ENCODE assay signal across 8 mouse cellular contexts in the genomic region with DNA sequence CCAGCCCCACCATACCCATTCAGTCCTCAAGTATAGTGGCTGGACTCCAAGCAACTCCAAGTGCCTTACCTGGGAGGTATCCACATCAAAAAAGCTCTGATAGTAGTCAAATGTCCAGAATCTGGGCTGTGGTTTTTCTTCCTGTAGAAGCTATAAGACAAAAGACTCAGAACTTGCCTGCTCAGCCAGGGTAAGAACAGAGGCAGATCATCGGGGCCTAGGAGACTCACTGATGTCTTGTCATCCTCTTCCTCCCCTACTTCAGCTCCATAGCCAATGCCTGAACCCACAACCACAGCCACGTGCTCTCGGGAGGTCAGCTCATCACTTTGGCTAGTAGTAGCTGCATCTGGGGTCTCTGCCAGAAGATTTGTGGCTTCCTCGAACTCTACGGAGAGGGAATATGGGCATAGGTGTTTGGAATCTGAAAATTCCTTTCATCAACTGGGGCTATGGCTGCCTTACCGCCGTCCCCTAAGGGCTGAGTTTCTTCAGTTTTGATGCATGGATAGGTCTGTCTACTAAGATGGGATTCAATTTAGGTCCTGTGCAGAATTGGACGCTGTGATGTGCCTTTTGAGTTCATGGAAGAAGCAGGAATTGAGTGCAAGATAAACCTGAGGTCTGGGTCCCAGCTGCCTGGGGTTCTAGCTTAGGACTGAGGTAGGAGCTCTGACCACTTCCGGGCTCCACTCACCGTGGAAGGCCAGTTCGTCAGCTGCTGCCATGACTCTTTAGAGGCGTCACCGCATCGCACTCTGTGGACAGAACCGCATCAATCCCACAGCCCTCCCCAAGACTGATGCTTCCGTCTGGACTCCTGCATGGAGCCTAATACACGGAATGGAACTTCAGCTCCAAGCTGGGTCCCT. TPM values are rescaled to one million over a fixed set of nuclear protein-coding genes. Genes with fewer than 3 reads are reported as not detected.
A peak's percentile ranks its signal among the peaks of the same experiment; 100 is the strongest.
DNase-seq lines count a peak whose midpoint lies in the region; ATAC-seq and TF ChIP-seq lines count a peak whose summit lies in the region.

No protein-coding gene starts in this region.

- peak overlapping the region; percentile 94 for H3K4me2 ChIP-seq in neural tube, embryonic 11.5 days (ENCODE audit: low read depth)
- peak overlapping the region; percentile 89 for H3K4me2 ChIP-seq in midbrain, postnatal 0 days (ENCODE audit: low read depth, low read length, poor library complexity, severe bottlenecking)

- no peak overlapping the region for H3K27ac ChIP-seq in neural tube, embryonic 11.5 days (ENCODE audit: low read depth, low read length)
- peak overlapping the region; percentile 65 for H3K27ac ChIP-seq in midbrain, postnatal 0 days (ENCODE audit: low read depth, low read length)

- H3K36me3 ChIP-seq in neural tube, embryonic 11.5 days (ENCODE audit: control insufficient read depth, insufficient read depth, low read length) = peaks cover 19% of the 10 kb centered on the region
- peaks cover 23% of the 10 kb centered on the region for H3K36me3 ChIP-seq in midbrain, postnatal 0 days (ENCODE audit: insufficient read depth, low read length)

- H3K9ac ChIP-seq in neural tube, embryonic 11.5 days (ENCODE audit: low read length) = peak overlapping the region; percentile 27
- peak overlapping the region; percentile 79 for H3K9ac ChIP-seq in midbrain, postnatal 0 days (replicated peaks; ENCODE audit: low read length, poor library complexity, severe bottlenecking)

- DNase-seq in cerebellum, adult 11 months = no peak
- DNase-seq in neural tube, embryonic 11.5 days (ENCODE audit: low spot score) = no peak
- DNase-seq in neural tube, embryonic 10.5 days (ENCODE audit: extremely low spot score, low spot score) = no peak
- no peak for DNase-seq in midbrain, postnatal 0 days (ENCODE audit: low spot score)
- DNase-seq in retina, embryonic 14.5 days (ENCODE audit: low spot score) = no peak
- no peak for DNase-seq in spleen, postnatal 14 days (ENCODE audit: low spot score in 2 of 2)

- ATAC-seq in cerebellum, adult (ENCODE audit: insufficient number of reproducible peaks, low FRiP score, low TSS enrichment) = peak; percentile 43
- no peak; the same call in 1 of the 2 replicates for ATAC-seq in neural tube, embryonic 11.5 days (ENCODE audit: insufficient read depth, low FRiP score, low TSS enrichment)
- peak; percentile 22 for ATAC-seq in inflammation-experienced regulatory T-cells, adult 6 months
- peak; percentile 75 for ATAC-seq in midbrain, postnatal 0 days (ENCODE audit: low FRiP score)

- peak overlapping the region; percentile 62 for H3K4me3 ChIP-seq in neural tube, embryonic 11.5 days (ENCODE audit: low read depth, low read length)
- H3K4me3 ChIP-seq in midbrain, postnatal 0 days (ENCODE audit: low read depth, low read length) = peak overlapping the region; percentile 92

- TF ChIP-seq CTCF in midbrain, postnatal 0 days (IDR thresholded peaks at IDR 0.05) = no peak

- no peaks in the 10 kb centered on the region for H3K9me3 ChIP-seq in neural tube, embryonic 11.5 days (ENCODE audit: control insufficient read depth, low read length)
- no peaks in the 10 kb centered on the region for H3K9me3 ChIP-seq in midbrain, postnatal 0 days (ENCODE audit: low read length)

- H3K4me1 ChIP-seq in neural tube, embryonic 11.5 days (ENCODE audit: control insufficient read depth, insufficient read depth, low read length) = peaks cover 8% of the 10 kb centered on the region
- peaks cover 8% of the 10 kb centered on the region for H3K4me1 ChIP-seq in midbrain, postnatal 0 days (ENCODE audit: insufficient read depth, low read length)

- WGBS in neural tube, embryonic 11.5 days = 20% methylated on average over 17 of the region's 17 CpGs
- WGBS in midbrain, postnatal 0 days = 25% methylated on average over 17 of the region's 17 CpGs

- no peaks in the 10 kb centered on the region for H3K27me3 ChIP-seq in neural tube, embryonic 11.5 days (ENCODE audit: control insufficient read depth, insufficient read depth, low read length)
- H3K27me3 ChIP-seq in midbrain, postnatal 0 days (ENCODE audit: insufficient read depth, low read length) = no peaks in the 10 kb centered on the region

RNA-seq across cellular contexts. Expression of a gene that starts 0.5 kb away (rescaled TPM):
- polyA plus RNA-seq in neural tube, embryonic 11.5 days (2014; fragmentation: Nextera tagmentation; extraction: Ambion mirVana) = 59.8 and 63.8 TPM in 2 replicates
- 1 to 10 TPM; 3.0 to 5.6 (median 3.4) TPM for polyA plus RNA-seq in inflammation-experienced regulatory T-cells, adult 6 months (2017; shearing (Covaris generic))
- 74.6 and 85.9 TPM in 2 replicates for total RNA-seq in midbrain, postnatal 0 days (2014; rRNA removed)
- 61.8 and 62.1 TPM in 2 replicates for polyA plus RNA-seq in midbrain, postnatal 0 days (2015; fragmentation: Nextera tagmentation; extraction: Ambion mirVana)

RNA-seq across cellular contexts. Expression of a gene that starts 0.6 kb away (rescaled TPM):
- 13.8 and 17.5 TPM in 2 replicates for polyA plus RNA-seq in neural tube, embryonic 11.5 days (2014; fragmentation: Nextera tagmentation; extraction: Ambion mirVana)
- 10 to 100 TPM; 12.4 to 26.5 (median 18.1) TPM for polyA plus RNA-seq in inflammation-experienced regulatory T-cells, adult 6 months (2017; shearing (Covaris generic))
- total RNA-seq in midbrain, postnatal 0 days (2014; rRNA removed) = 19.1 and 21.7 TPM in 2 replicates
- 17.0 and 19.5 TPM in 2 replicates for polyA plus RNA-seq in midbrain, postnatal 0 days (2015; fragmentation: Nextera tagmentation; extraction: Ambion mirVana)

RNA-seq across cellular contexts. Expression of a gene that starts 23.9 kb away (rescaled TPM):
- polyA plus RNA-seq in neural tube, embryonic 11.5 days (2014; fragmentation: Nextera tagmentation; extraction: Ambion mirVana) = 172 and 175 TPM in 2 replicates
- 10 to 100 TPM; 24.2 to 32.7 (median 26.9) TPM for polyA plus RNA-seq in inflammation-experienced regulatory T-cells, adult 6 months (2017; shearing (Covaris generic))
- 173 and 195 TPM in 2 replicates for total RNA-seq in midbrain, postnatal 0 days (2014; rRNA removed)
- polyA plus RNA-seq in midbrain, postnatal 0 days (2015; fragmentation: Nextera tagmentation; extraction: Ambion mirVana) = 80.8 and 84.9 TPM in 2 replicates

RNA-seq across cellular contexts. Expression of a gene that starts 45.4 kb away (rescaled TPM):
- 81.4 and 84.6 TPM in 2 replicates for polyA plus RNA-seq in neural tube, embryonic 11.5 days (2014; fragmentation: Nextera tagmentation; extraction: Ambion mirVana)
- polyA plus RNA-seq in inflammation-experienced regulatory T-cells, adult 6 months (2017; shearing (Covaris generic)) = 10 to 100 TPM in 1 of 3 experiments, 1 to 10 TPM in 2; 5.3 to 11.0 (median 7.0) TPM
- total RNA-seq in midbrain, postnatal 0 days (2014; rRNA removed) = 85.3 and 97.4 TPM in 2 replicates
- 23.0 and 27.3 TPM in 2 replicates for polyA plus RNA-seq in midbrain, postnatal 0 days (2015; fragmentation: Nextera tagmentation; extraction: Ambion mirVana)
